Mouse (Mus musculus): ENCODE data around the gene Bud23.
A peak's percentile ranks its signal among the peaks of the same experiment; 100 is the strongest.
"Not testable (repeated sequence)": the region's sequence is repeated elsewhere in the genome, so short reads cannot be mapped to it uniquely, and the experiment has no call there.

Gene Bud23

DNA sequence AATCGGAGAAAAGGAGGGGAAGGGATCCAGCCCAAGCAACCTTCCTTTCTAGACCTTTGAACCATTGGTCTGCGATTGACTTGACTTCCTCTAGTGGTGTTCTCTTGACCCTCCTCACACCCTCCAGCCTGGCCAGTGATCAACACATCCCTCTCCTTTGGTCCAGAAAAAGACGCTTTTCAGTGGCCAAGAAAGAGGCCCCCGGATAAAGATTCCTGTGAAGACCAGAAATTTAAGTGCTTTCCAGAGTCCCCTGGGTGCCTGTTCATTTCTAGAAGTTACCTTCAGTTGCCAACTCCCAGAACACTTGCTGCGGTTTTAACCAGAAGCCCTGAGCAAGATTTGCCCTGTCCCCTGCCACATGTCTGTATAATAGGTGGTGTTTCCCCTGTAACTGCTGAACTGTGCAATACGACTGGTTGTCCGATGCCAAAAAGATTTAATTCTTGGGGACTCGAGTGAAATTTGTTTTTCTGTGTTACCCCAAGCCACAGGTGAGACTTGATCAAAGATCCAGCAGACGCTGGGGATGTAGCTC is at the start of gene Bud23:
Gene Bud23 (minus strand): TSS at position 51 of the 538 bp plus-strand sequence.
- not testable (repeated sequence) for DNase-seq (ENCODE audit: low read depth)

DNA sequence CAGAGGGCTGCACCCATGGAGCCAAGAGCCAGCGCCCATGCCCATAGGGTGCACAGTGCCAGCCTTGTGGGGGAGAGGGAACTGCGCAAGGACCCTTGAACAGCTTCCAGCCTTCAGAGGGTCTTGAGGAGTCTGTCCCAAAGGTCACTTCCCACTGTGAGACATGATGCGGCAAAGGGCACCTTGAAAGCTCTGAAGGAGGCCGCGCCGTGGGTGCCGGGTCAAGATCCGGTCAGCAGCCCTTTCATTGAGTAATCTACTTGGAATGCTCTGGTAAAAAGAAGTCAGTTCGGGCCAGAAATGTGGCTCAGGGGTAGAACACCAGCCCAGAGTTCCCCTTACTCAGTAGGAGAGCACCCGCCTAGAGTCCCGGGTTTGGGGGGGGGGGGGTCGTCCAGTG is 49.0 kb upstream of the Bud23 start:
- no peak for DNase-seq (ENCODE audit: low read depth)

DNA sequence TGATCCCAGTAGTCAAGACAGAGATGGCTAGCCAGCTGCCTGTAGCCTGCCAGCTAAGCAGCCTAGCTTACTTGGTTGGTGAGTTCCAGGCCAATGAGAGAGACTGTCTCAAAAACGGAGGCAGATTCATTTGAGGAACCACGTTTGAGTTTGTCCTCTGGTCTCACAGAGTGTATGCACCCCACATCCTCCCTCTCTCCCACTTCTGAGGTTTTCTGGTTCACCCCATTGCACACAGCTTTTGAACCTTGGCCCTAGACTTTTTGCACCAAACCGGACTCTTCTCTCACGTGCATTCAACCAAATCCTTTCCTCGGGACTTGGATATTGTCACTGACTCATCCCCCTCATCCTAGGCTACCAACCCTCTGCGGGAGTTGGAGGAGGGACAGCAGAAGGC is 45.2 kb upstream of the Bud23 start:
- no peak for DNase-seq (ENCODE audit: low read depth)

DNA sequence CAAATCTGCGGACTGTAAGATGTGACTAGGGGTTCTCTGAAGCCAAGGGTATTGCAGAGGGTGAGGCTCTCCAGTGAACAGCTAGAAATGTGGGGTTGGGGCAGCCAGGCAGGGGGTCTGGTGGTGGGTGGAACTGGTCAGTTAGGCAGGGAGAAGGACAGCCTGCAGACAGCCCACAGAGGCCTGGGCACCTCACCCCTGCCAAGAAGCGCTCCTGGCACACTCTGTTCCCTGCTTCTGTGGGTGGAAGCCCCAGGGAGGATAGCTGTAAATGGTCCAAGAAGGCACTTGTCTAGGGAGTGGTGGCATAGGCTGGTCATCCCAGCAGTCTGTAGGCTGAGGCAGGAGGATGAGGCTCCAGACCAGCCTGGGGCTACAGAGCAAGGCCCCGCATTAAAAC is 44.7 kb upstream of the Bud23 start:
- DNase-seq (ENCODE audit: low read depth), result no peak

DNA sequence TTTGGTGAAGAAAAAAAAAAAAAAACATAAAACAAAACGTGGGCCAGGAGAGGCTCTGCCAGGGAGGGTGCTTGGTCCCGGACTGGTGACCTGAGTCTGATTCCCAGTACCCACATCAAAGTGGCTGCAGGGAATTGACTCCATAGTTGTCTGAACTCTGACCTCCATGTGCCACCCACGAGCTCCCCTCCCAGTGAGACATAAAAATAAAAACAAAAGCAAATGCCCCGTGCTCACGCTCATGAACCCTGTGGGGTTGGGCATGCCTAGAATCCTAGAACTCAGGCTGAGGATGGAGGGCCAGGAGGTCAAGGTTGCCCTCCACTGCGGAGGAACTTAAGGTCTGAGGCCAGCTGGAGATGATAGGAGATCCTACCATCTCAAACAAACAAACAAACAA is 44.3 kb upstream of the Bud23 start:
- no peak for DNase-seq (ENCODE audit: low read depth)

DNA sequence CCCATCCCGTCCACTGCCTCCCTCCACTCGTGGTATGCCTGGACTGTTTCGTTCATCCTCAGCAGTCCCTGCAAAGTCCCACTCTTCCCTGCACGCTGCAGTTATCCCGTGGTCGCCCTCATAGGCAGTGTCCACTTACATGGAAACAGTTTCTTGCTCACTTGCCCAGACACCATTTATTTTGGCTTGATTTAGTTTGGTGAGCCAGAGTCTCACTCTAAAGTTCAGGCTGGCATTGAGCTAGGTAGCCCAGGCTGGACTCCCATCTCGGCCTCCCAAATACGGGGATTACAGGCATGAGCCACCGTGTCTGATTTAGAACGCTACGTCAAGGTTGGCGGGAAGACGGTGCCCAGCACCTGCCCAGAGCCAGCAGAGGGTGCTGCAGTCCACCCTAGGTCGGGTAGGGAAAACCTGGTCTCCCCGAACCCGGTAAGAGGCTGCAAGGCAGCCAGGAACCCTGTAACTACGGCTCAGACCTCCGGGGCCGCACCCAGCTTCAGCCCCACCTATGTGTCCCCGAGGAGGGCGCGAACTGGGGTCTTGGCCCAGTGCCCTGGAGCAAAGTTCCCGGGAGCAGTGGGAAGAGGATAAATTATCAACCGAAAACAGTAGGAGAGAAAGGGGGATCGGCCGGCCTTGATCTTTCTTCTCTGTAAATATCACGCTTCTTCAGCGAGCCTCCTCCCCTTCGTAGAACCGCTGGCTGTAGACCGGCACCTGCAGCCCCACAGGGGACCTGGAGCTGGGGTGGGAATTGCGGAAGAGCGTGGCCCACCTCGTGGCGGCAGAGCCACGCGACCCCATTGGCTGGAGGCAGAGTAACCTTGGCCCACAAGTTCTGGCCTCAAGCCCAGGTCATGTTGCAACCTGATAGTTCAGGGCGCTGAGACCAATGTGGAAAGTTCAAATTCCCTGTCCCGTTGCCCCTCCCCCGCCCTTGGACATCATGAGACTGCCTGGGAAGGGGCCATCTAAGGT is 43.1 kb upstream of the Bud23 start:
- DNase-seq (ENCODE audit: low read depth), result no peak

DNA sequence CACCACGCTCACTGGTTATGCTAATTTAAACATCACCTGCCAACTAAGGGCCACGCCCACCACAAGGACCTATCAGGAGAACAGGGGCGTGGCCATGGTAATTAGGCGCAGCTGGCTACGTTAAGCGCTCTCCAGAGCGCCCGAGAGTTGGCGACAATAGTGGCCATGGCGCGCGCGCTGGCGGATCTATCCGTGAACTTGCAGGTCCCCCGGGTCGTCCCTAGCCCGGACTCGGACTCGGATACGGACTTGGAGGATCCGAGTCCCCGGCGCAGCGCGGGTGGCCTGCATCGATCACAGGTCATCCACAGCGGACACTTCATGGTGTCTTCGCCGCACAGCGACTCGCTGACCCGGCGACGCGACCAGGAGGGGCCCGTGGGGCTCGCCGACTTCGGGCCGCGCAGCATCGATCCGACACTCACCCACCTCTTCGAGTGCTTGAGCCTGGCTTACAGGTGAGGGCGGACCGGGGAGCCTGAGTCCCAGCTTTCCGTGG is 42.0 kb upstream of the Bud23 start:
- peak; percentile 89 for DNase-seq (ENCODE audit: low read depth)

DNA sequence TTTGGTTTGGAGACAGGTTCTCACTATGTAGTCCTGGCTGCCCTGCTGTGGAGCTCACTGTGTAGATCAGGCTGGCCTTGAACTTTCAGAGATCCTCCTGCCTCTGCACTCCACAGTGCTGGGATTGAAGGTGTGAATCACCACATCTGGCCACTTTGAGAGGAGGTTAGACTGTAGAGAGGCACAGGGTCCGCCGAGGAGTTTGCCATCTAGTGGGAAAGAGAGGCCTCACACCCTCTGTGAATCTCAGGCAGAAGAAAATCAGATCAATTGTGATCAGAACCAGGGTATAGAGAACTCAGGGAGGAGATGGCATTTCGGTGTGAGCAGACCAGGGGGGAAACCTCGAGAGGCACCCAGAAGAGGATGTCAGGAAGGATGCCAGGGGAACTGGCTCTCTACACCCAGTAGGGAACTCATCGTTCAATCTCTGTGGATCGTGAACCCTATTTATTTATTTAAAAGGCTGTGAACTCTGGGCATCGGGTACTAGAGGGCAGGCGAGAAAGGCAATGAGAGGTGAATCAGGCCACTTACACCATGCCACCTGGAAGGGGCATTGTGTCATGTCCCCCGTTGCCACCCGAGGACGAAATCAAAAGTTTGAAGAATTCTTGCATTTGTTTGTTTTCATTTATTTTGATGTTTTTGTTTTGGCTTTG is 39.4 kb upstream of the Bud23 start:
- no peak for DNase-seq (ENCODE audit: low read depth)

DNA sequence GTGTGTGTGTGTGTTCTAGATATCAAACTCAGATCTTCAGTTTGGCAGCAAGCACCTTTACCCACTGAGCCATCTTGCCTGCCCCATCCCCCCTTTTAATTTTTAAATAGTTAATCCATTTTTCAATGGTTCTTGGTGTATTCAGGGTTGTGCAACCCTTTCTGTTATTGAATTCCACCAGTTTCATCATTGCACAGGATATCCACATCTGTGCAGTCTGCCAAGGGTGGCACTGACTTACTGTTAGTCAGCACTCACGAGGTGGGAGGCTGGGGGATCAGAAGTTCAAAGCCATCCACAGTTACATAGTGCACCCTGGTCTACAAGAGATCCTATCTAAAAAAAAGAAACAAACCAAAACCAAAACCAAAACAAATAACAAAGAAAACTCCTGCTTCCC is 36.2 kb upstream of the Bud23 start:
- DNase-seq (ENCODE audit: low read depth), result no peak

DNA sequence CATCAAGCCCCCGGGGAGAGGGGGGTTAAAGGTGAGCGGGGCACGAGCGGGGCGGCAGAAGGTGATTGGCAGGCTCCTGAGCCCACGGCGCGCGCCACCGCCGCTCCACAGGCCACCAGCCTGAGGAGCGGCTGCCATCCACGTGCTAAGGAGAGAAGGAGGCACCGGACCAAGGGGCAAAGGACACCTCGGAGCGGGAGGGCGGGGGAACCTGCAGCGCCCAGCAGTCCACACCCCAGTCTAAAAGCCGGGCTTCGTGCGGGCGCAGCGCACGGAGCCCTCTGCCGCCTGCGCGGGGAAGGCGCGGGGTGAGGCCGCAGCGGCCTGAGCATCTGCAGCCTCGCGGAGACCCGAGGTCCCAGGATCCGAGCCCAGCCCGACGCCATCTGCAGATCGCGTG is 24.9 kb upstream of the Bud23 start, which contains the start of gene Mlxipl:
Gene Mlxipl (plus strand): TSS at position 238 of the 400 bp plus-strand sequence.
- no peak for DNase-seq (ENCODE audit: low read depth)

DNA sequence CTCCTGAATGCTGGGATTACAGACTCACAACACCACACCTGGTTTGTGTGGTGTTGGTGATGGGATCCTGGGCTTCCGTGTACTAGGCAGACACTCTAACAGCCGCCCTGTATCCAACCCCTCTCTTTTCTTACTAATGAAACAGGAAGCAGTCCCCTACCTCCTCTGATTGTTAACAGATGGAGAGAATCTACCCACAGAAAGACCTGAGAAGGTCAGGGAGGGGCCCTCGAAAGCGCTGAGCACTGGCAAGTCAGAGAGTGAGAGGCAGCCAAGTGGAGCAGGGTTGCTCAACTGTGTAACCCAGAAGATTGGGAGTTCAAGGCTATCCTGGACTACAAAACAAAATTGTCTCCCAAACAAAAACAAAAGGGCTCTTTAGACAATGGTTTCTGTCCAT is 22.1 kb upstream of the Bud23 start:
- DNase-seq (ENCODE audit: low read depth), result no peak

DNA sequence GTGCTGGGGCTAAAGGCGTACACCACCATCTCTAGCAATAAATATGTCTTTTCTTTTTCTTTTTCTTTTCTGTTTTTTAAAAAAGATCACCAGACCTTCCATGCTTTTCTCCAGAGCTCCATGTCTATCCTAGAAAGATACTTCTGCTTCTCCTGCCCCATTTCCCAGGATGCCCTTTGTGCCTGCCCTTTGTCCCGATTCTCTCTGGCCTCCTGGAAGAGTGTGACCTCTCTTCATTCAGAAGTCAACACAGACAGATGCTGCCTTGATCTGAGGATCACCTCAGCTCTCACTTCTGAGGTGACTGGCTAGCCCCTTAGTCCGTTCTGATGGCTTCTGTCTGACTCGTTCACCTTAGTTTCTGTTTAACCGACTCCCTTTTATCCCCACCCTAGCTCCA is 15.8 kb upstream of the Bud23 start:
- no peak for DNase-seq (ENCODE audit: low read depth)

DNA sequence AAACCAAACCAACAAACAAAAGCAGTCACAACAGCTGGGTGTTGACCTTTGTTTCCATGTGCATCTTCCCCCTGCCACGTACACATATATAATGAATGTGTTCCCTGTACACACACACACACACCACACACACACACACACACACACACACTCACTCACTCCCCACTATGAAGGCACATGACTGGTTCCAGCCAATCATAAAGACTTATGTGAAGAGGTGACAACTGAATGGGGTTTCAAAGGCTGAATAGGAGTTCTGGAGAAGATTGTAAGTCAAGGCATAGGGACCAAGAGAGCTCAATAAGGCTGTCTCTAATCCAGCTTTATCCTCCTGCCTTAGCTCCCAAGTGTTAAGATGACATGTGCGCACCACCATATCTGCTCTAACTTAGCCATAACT is 14.8 kb upstream of the Bud23 start:
- DNase-seq (ENCODE audit: low read depth), result no peak

DNA sequence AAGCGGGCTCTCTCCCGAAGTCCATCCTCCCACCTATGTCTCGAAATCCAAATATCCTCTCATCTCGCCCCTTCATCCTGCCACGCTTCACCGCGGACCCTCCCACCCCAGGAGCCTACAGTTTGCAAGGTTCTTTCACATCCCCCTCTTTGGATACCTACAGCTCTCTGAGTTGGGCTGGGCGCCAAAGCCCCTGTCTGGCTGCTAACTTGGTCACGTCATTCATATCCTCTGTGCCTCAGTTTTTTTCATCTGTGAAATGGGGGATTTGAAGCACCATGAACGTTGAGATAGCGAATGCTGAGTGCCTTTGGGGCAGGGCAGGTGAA is 13.7 kb upstream of the Bud23 start:
- no peak for DNase-seq (ENCODE audit: low read depth)

DNA sequence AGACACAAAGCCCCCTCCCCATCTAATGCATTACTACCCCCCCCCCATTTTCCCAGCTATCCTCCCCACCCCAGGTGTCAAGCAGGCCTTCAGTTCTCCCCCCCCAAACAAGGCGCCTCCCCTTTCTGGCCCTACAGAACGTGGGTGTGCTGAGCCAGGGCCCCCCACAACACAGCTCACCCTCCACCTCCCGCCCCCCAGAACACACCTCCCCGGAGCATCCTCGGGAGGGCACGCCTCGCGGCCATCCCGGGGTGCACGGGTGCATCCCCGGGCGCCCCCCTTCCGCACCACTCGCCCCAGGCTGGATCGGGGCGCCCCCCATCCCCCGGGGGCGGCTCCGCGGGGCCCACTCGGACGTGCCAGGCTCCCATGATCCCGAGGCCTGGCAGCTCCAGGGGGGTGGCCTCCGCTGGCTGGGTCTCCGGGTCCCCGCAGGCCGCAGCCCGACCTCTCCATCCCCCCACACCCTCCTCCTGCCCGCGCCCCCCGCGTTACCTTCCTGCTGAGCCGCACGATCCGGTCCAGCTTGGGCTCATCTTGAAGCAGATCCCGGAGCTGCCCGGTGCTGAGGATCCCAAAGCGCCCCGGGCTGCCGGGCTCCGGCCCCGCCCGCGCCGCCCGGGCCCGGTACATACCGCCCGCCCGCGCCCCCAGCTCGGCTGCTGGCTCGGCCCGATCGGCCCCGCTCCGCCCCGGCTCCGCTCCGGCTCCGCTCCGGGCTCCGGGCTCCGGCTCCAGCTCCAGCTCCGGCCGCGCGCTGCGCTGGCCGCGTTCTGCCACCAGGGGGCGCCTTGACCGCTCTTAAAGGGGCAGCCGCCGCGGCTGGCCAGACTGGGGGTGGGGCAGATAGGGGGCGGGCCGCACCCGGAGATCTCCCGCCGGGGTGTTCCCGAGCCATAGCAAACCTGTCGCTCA is 13.1 kb upstream of the Bud23 start, which contains the start of gene Vps37d:
Gene Vps37d (minus strand): TSS at position 703 of the 918 bp plus-strand sequence.
- DNase-seq (ENCODE audit: low read depth), result peak; percentile 73

DNA sequence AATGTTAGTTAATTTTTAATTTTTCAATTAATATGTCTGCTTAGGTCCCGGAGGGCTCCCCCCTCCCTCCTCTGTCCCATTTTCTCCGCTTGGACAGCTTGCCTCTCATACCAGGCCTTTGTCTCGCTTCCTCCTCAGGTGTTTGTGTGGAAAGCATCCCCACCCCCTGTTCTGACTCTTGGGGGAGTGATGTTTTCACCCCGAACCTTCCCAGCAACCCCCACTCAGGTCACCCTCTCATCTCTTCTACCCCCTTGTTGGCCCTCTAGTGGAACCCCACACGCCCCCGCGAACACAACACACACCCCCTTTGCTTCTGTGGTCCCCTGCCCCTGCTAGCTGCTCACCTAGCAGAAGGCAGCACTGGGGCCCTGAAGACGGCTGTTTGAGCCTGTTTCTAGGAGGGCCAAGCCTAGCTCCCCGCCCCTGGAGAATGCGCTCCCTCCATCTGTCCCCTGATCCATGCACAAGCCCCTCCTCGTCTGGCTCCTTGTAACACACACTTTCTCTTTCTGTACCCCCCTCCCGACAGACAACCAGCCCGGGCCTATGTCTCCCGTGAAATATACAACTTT is 12.3 kb upstream of the Bud23 start:
- no peak for DNase-seq (ENCODE audit: low read depth)

DNA sequence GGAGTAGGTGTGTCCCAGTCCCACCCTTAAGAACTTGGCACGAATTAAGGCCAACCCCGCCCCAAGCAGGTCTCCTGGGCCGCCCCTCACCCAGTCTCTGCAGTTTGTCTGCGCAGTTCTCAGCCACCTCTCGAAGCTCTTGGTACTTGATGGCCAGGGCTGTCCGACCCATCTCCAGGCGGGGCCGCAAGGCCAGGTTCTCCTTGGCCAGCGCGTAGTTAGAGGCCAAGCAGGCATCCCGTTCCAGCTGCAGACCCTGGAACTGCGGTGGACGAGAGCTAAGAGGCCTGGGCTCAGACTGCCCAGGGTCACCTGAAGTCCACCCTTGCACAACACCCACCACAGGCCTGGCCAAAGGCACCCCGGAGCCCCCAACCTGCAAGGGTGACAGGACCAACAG is 11.6 kb upstream of the Bud23 start:
- DNase-seq (ENCODE audit: low read depth), result no peak

DNA sequence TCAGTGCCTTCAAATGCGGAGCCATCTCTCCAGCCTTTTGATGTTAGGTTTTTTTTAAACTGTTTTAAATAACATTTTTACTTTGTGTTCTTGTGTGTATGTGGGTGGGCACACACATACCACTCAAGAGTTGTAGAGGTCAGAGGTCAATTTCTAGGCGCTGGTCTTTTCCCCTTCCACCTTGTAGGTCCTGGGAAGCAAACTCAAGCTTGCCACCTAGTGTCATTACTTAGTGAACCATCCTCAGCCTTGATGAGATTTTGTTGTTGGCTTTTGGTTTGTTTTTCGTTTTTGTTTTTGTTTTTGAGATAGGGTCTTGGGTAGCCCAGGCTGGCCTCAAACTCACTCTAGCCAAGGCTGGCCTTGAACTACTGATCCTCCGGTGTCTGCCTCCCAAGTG is 10.9 kb upstream of the Bud23 start:
- no peak for DNase-seq (ENCODE audit: low read depth)

DNA sequence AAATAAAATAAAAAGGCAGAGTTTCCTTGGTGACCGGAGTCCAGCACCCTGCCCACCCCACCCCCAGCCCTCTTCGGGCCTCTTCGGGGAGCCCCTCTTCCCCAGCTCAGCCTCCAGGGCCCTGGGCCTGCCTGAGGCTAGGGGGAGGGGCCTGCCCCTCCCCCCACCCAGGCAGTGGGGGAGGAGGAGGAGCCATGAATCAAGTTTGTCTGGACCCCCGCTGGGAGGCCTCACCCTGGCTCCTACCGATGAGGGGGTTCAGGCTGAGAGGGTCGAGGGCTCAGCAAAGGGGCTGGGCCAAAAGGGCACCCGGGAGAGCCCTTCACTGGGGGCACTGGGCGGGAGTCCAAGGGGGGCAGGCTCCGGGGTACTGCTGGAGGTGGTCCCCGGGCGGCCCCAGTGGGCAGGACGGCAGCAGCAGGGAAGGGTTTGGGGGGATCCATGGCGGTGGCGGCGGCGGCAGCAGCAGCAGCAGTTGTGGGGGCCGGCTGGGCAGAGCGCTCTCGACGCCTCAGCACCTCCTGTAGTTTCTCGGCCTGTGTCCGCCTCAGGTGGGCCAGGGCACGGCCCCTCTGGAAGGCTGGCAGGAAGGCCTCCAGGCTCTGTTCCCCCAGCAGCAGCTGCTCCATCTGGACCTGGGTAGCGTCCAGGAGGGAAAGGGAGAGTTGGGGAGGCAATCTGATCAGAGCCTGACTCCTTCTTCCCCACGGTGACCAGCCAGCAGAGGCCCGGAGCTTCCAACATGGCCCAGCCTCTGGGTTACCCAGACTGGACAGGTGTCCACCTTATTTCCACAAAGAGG is 8.8 kb upstream of the Bud23 start:
- DNase-seq (ENCODE audit: low read depth), result no peak

DNA sequence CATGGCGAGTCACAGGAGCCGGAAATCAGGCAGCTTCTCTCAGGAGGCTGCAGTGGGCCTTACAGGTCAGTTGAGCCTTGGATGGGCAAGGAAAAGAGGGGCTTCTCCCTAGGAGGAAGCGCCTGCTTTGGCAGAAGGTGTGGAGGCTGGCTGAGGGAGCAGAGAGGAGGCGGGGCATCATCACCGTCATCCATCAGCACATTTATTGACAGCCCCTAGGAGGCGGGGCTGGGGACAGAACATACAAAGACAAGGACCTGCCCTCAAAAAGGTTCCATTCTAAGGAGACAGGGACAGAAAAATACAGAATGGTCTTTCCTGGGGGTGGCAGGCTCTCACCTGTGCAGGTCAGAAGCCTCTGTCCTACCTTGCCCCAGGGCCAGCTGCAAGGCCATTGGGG is 8.0 kb upstream of the Bud23 start:
- no peak for DNase-seq (ENCODE audit: low read depth)

DNA sequence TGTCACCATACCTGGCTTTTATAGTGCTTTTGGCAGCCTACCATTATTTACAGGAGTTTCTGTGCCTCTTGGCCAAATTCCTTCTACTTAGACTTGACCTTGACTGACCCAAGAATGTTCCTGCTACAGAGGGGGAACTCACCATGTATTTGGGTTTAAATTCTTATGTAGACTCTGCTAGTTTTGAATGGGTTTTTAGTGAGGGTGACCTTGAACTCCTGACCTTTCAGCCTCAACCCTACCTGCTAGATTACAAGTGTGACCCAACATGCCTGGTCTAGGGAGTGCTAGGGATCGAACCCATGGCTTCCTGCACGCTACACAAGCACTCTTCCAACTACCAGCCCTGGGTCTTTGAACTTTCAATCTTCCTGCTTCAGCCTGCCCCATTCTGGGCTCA is 7.3 kb upstream of the Bud23 start:
- no peak for DNase-seq (ENCODE audit: low read depth)

Data from c-Kit-positive CD71-negative TER-119-negative erythroid progenitor cells, embryonic 14.5 days (primary cell).